ENCODE assay signal across 16 mouse cellular contexts in the genomic region with DNA sequence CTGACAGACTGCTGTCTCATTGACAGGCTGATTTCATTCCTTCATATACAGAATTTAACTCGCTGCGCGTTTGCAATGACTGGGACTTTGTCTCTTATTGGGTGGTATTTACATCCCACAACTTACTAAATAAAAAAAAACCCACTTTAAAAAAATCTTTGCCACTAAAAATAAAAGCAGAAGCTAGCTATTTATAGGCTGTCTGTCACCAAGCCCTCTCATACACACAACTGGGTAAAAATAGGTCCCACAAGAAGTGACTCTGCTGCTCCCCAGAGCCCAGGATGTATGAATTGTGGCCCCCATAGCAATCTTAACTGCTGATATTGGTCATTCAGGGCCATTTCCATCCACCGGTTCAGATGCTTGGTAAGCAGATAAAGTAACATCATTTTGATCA.
A peak's percentile ranks its signal among the peaks of the same experiment; 100 is the strongest.
DNase-seq lines count a peak whose midpoint lies in the region; ATAC-seq and TF ChIP-seq lines count a peak whose summit lies in the region.
"Had no signal": no experiment of that assay in that cellular context is flagged by ENCODE, and none has a peak within 500 bp of the region (broad histone marks: within the 10 kb centered on the region; RNA-seq: fewer than 3 reads in every experiment).

No protein-coding gene starts in this region.

- H3K4me2 ChIP-seq in heart, postnatal 0 days (ENCODE audit: low read depth, low read length) = peak overlapping the region; percentile 25; the same call in 1 of the 2 replicates
- H3K4me2 ChIP-seq: forebrain, embryonic 13.5 days had no signal

- 0 out of 2 replicates have a peak, but pooled peaks have one; percentile 53 for ATAC-seq in heart, postnatal 0 days (ENCODE audit: insufficient read depth, low read depth)
- ATAC-seq in megakaryocyte-erythroid progenitor cell, adult 5-6 weeks (replicated peaks; ENCODE audit: low FRiP score, low TSS enrichment, poor library complexity, severe bottlenecking) = no peak
- ATAC-seq: forebrain, embryonic 13.5 days had no signal

- intact Hi-C loops in heart, postnatal 25 days (cut with DNase I) = no loop called here

- no peaks in the 10 kb centered on the region for H3K36me3 ChIP-seq in heart, embryonic 10.5 days
- no peaks in the 10 kb centered on the region for H3K36me3 ChIP-seq in heart, postnatal 0 days (replicated peaks; ENCODE audit: control insufficient read depth, insufficient read depth, low read length)

- 41% methylated on average over 4 of the region's 4 CpGs for WGBS in heart, embryonic 10.5 days
- WGBS in heart, postnatal 0 days = 43% methylated on average over 4 of the region's 4 CpGs

- DNase-seq in heart, adult 18-20 months = peak; percentile 8 to 17
- DNase-seq in heart, postnatal 25 days (ENCODE audit: low spot score) = no peak
- DNase-seq in A20 (ENCODE audit: low read depth, low spot score) = peak; percentile 45
- DNase-seq in heart, embryonic 10.5 days (ENCODE audit: low spot score) = no peak
- DNase-seq in heart, postnatal 0 days (ENCODE audit: low spot score) = peak; percentile 49
- no peak for DNase-seq in thymus, adult 18-20 months
- DNase-seq: cerebellum, adult 8-10 months; gastrocnemius, postnatal 25 days; kidney, adult 18-20 months; kidney, postnatal 14 days; retina, postnatal 1 day; thymus, postnatal 25 days had no signal

- H3K27me3 ChIP-seq in heart, embryonic 10.5 days (ENCODE audit: insufficient read depth, poor library complexity, severe bottlenecking) = no peaks in the 10 kb centered on the region
- no peaks in the 10 kb centered on the region for H3K27me3 ChIP-seq in heart, postnatal 0 days (ENCODE audit: control insufficient read depth, insufficient read depth, low read length)
- H3K27me3 ChIP-seq: forebrain, embryonic 13.5 days had no signal

- peaks cover 29% of the 10 kb centered on the region for H3K4me1 ChIP-seq in heart, embryonic 10.5 days
- H3K4me1 ChIP-seq in heart, postnatal 0 days (ENCODE audit: control insufficient read depth, insufficient read depth) = peaks cover 9% of the 10 kb centered on the region
- H3K4me1 ChIP-seq: forebrain, embryonic 13.5 days had no signal

- TF ChIP-seq CTCF in heart, postnatal 0 days (IDR thresholded peaks at IDR 0.05; ENCODE audit: low read depth) = no peak

- H3K9me3 ChIP-seq in heart, embryonic 10.5 days = no peaks in the 10 kb centered on the region
- no peaks in the 10 kb centered on the region for H3K9me3 ChIP-seq in heart, postnatal 0 days (replicated peaks; ENCODE audit: control insufficient read depth, low read length)
- H3K9me3 ChIP-seq: forebrain, embryonic 13.5 days had no signal

- no peak overlapping the region for H3K4me3 ChIP-seq in heart, embryonic 10.5 days
- no peak overlapping the region for H3K4me3 ChIP-seq in heart, postnatal 0 days (ENCODE audit: low read depth, low read length)
- H3K4me3 ChIP-seq: forebrain, embryonic 13.5 days; layer of hippocampus, adult 2 months had no signal

- no peak overlapping the region for H3K9ac ChIP-seq in heart, postnatal 0 days (replicated peaks; ENCODE audit: low read depth, low read length)
- H3K9ac ChIP-seq: forebrain, embryonic 13.5 days; liver, embryonic 14.5 days had no signal

- peak overlapping the region; percentile 81 for H3K27ac ChIP-seq in heart, embryonic 10.5 days
- no peak overlapping the region for H3K27ac ChIP-seq in heart, postnatal 0 days (ENCODE audit: low read depth)
- H3K27ac ChIP-seq: forebrain, embryonic 13.5 days; layer of hippocampus, adult 2 months; liver, embryonic 14.5 days had no signal

- TF ChIP-seq EP300 in heart, postnatal 0 days (IDR thresholded peaks at IDR 0.05; ENCODE audit: low read depth) = 0 out of 2 replicates have a peak, but pooled peaks have one; percentile 29

Comparison
In these comparisons a context has a peak if more than half of its experiments do, and no peak if none do; other contexts are left out.
1. DNase-seq: peak in heart, adult 18-20 months (2 of 2), A20 (single experiment) and heart, postnatal 0 days (single experiment); none in heart, postnatal 25 days (single experiment), heart, embryonic 10.5 days (single experiment) and thymus, adult 18-20 months (0 of 2).